In the genomic region with DNA sequence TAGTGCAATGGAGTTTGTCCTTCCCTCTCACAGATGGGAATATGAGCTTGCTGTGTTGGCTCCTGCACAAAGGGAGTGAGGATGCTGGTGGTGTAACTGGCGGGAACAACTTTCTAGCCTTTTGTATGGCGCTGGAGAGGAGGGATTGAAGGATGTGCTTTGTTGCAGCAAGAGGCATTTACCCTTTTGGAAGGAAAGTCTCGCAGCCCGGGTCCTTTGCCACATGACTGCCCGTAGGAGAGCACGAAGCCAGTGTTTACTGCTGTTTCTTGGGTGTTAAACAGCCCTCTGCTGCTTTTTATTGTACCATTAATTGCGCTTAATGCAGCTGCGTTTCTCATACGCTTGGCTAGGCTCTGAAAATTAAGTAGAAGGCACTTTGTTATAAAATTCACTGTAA, we compare ENCODE assay signal across 13 mouse cellular contexts.
DNase-seq lines count a peak whose midpoint lies in the region; ATAC-seq lines count a peak whose summit lies in the region.
"Had no signal": no experiment of that assay in that cellular context is flagged by ENCODE, and none has a peak within 500 bp of the region (broad histone marks: within the 10 kb centered on the region; RNA-seq: fewer than 3 reads in every experiment).

No protein-coding gene starts in this region.

- no peak overlapping the region for H3K4me2 ChIP-seq in midbrain, embryonic 11.5 days
- H3K4me2 ChIP-seq in midbrain, embryonic 16.5 days (ENCODE audit: low read length): no peak overlapping the region
- no peak overlapping the region for H3K4me2 ChIP-seq in midbrain, embryonic 12.5 days (replicated peaks)
- H3K4me2 ChIP-seq: heart, embryonic 15.5 days had no signal

- no peaks in the 10 kb centered on the region for H3K27me3 ChIP-seq in midbrain, embryonic 11.5 days (ENCODE audit: control insufficient read depth, insufficient read depth, low read length)
- H3K27me3 ChIP-seq in midbrain, embryonic 16.5 days (ENCODE audit: control insufficient read depth, insufficient read depth, low read depth, low read length): no peaks in the 10 kb centered on the region
- no peaks in the 10 kb centered on the region for H3K27me3 ChIP-seq in hindbrain, embryonic 10.5 days (ENCODE audit: insufficient read depth, poor library complexity, severe bottlenecking)
- no peaks in the 10 kb centered on the region for H3K27me3 ChIP-seq in midbrain, embryonic 12.5 days
- H3K27me3 ChIP-seq: heart, embryonic 15.5 days had no signal

- peak overlapping the region; percentile 41; the same call in 1 of the 2 replicates for H3K9ac ChIP-seq in midbrain, embryonic 11.5 days (ENCODE audit: low read length)
- no peak overlapping the region for H3K9ac ChIP-seq in midbrain, embryonic 16.5 days (ENCODE audit: low read depth, low read length)
- no peak overlapping the region for H3K9ac ChIP-seq in midbrain, embryonic 12.5 days (replicated peaks)
- H3K9ac ChIP-seq: heart, embryonic 15.5 days; liver, embryonic 14.5 days had no signal

- no peak overlapping the region for H3K4me3 ChIP-seq in midbrain, embryonic 11.5 days (ENCODE audit: low read depth, low read length)
- no peak overlapping the region for H3K4me3 ChIP-seq in midbrain, embryonic 16.5 days (ENCODE audit: low read depth, low read length)
- no peak overlapping the region for H3K4me3 ChIP-seq in hindbrain, embryonic 10.5 days
- H3K4me3 ChIP-seq in midbrain, embryonic 12.5 days: no peak overlapping the region
- H3K4me3 ChIP-seq: heart, embryonic 15.5 days had no signal

- peaks cover 19% of the 10 kb centered on the region for H3K4me1 ChIP-seq in midbrain, embryonic 11.5 days (ENCODE audit: control insufficient read depth, insufficient read depth, low read length)
- peaks cover 14% of the 10 kb centered on the region for H3K4me1 ChIP-seq in midbrain, embryonic 16.5 days (ENCODE audit: control insufficient read depth, insufficient read depth, low read length)
- peaks cover 32% of the 10 kb centered on the region for H3K4me1 ChIP-seq in hindbrain, embryonic 10.5 days (replicated peaks)
- H3K4me1 ChIP-seq in midbrain, embryonic 12.5 days: peaks cover 33% of the 10 kb centered on the region
- H3K4me1 ChIP-seq: heart, embryonic 15.5 days had no signal

- no peak for DNase-seq in midbrain, embryonic 11.5 days (ENCODE audit: low spot score, missing footprints)
- DNase-seq in hindbrain, embryonic 10.5 days (ENCODE audit: low spot score): peak; percentile 26
- DNase-seq in cerebellum, adult 9-10 months: no peak
- DNase-seq in adrenal gland, postnatal 14 days: no peak
- no peak for DNase-seq in adipocyte (ENCODE audit: low spot score)
- DNase-seq: cerebellum, adult 8-10 months; gastrocnemius, postnatal 25 days; kidney, adult 11 months had no signal

- ATAC-seq in midbrain, embryonic 11.5 days (ENCODE audit: low FRiP score): 0 out of 2 replicates have a peak, but pooled peaks have one; percentile 38
- no peak for ATAC-seq in midbrain, embryonic 16.5 days
- ATAC-seq in midbrain, embryonic 12.5 days (ENCODE audit: low FRiP score, low read depth): peak; percentile 27; the same call in 1 of the 2 replicates
- no peak for ATAC-seq in erythroid progenitor cell, adult 5-6 weeks (replicated peaks; ENCODE audit: low FRiP score, poor library complexity, severe bottlenecking)

- WGBS in midbrain, embryonic 11.5 days: 49% methylated on average over 9 of the region's 9 CpGs
- WGBS in midbrain, embryonic 16.5 days: 28% methylated on average over 9 of the region's 9 CpGs
- WGBS in hindbrain, embryonic 10.5 days: 45% methylated on average over 9 of the region's 9 CpGs
- WGBS in midbrain, embryonic 12.5 days: 33% methylated on average over 9 of the region's 9 CpGs

- H3K36me3 ChIP-seq in midbrain, embryonic 11.5 days (ENCODE audit: control insufficient read depth, insufficient read depth, low read length): no peaks in the 10 kb centered on the region
- no peaks in the 10 kb centered on the region for H3K36me3 ChIP-seq in midbrain, embryonic 16.5 days (ENCODE audit: control insufficient read depth, insufficient read depth, low read length)
- no peaks in the 10 kb centered on the region for H3K36me3 ChIP-seq in hindbrain, embryonic 10.5 days
- H3K36me3 ChIP-seq in midbrain, embryonic 12.5 days: no peaks in the 10 kb centered on the region
- H3K36me3 ChIP-seq: heart, embryonic 15.5 days had no signal

- H3K27ac ChIP-seq in midbrain, embryonic 11.5 days (ENCODE audit: low read depth, low read length): no peak overlapping the region
- H3K27ac ChIP-seq in midbrain, embryonic 16.5 days (ENCODE audit: low read length): no peak overlapping the region
- peak overlapping the region; percentile 56 for H3K27ac ChIP-seq in hindbrain, embryonic 10.5 days
- peak overlapping the region; percentile 54 for H3K27ac ChIP-seq in midbrain, embryonic 12.5 days (replicated peaks)
- H3K27ac ChIP-seq: heart, embryonic 15.5 days; liver, embryonic 14.5 days had no signal

- no peaks in the 10 kb centered on the region for H3K9me3 ChIP-seq in midbrain, embryonic 11.5 days (ENCODE audit: control insufficient read depth, low read length)
- H3K9me3 ChIP-seq in midbrain, embryonic 16.5 days (replicated peaks; ENCODE audit: control insufficient read depth, low read length, poor library complexity, severe bottlenecking): no peaks in the 10 kb centered on the region
- H3K9me3 ChIP-seq in hindbrain, embryonic 10.5 days: no peaks in the 10 kb centered on the region
- H3K9me3 ChIP-seq in midbrain, embryonic 12.5 days: no peaks in the 10 kb centered on the region
- H3K9me3 ChIP-seq: heart, embryonic 15.5 days had no signal

Comparison
In these comparisons a context has a peak if more than half of its experiments do, and no peak if none do; other contexts are left out.
1. ATAC-seq: peak in midbrain, embryonic 11.5 days (single experiment) and midbrain, embryonic 12.5 days (single experiment); none in midbrain, embryonic 16.5 days (single experiment) and erythroid progenitor cell, adult 5-6 weeks (single experiment).
2. H3K27ac ChIP-seq: peak in hindbrain, embryonic 10.5 days (single experiment) and midbrain, embryonic 12.5 days (single experiment); none in midbrain, embryonic 11.5 days (single experiment) and midbrain, embryonic 16.5 days (single experiment).